Mouse (Mus musculus) lung, postnatal 0 days (tissue): Measurements from ENCODE around the gene Kdm4b. TPM values are rescaled to one million over a fixed set of nuclear protein-coding genes. Genes with fewer than 3 reads are reported as not detected.

Source experiments
- ATAC-seq: fragments of 200-750 bp; cut with Nextera tagmentation; 2 replicates; pipeline ENCODE4 v1.8.0; 2017; ENCODE audit warnings: moderate library complexity
- DNase-seq: peaks from one replicate; pipeline ENCODE4 v3.0.0-alpha.2; 2016; ENCODE audit warnings: low spot score
- H3K27ac ChIP-seq: fragments of 300-500 bp; sonication (generic); 2 replicates; pipeline ENCODE4 v1.5.1; 2014; ENCODE audit warnings: antibody characterized with exemption, mild to moderate bottlenecking, low read length, mixed read lengths
- H3K27me3 ChIP-seq: fragments of 300-500 bp; sonication (generic); replicated peaks from 2 replicates; pipeline ENCODE4 v1.6.1; 2014; ENCODE audit warnings: low read length, mixed read lengths; ENCODE audit not compliant: insufficient read depth
- H3K36me3 ChIP-seq: fragments of 300-500 bp; sonication (generic); 2 replicates; pipeline ENCODE4 v1.6.1; 2014; ENCODE audit warnings: low read length, mixed read lengths; ENCODE audit not compliant: insufficient read depth
- H3K4me1 ChIP-seq: fragments of 300-500 bp; sonication (generic); 2 replicates; pipeline ENCODE4 v1.6.1; 2014; ENCODE audit warnings: antibody characterized with exemption, low read depth, low read length, mixed read lengths; ENCODE audit not compliant: insufficient read depth
- H3K4me2 ChIP-seq: fragments of 300-500 bp; sonication (generic); replicated peaks from 2 replicates; pipeline ENCODE4 v1.6.1; 2014; ENCODE audit warnings: low read depth, mild to moderate bottlenecking, low read length, moderate library complexity, mixed read lengths
- H3K4me3 ChIP-seq: fragments of 300-500 bp; sonication (generic); 2 replicates; pipeline ENCODE4 v1.5.1; 2014; ENCODE audit warnings: low read depth, low read length
- H3K9ac ChIP-seq: fragments of 300-500 bp; sonication (generic); replicated peaks from 2 replicates; pipeline ENCODE4 v1.6.1; 2014; ENCODE audit warnings: low read depth, mild to moderate bottlenecking
- H3K9me3 ChIP-seq: fragments of 300-500 bp; sonication (generic); 2 replicates; pipeline ENCODE4 v1.6.1; 2016; ENCODE audit warnings: low read length, mixed read lengths
- CTCF ChIP-seq: IDR thresholded peaks from 2 replicates; pipeline ENCODE4 v1.5.1; 2016; ENCODE audit warnings: antibody characterized with exemption, mild to moderate bottlenecking
- EP300 ChIP-seq: IDR thresholded peaks from 2 replicates; pipeline ENCODE4 v1.6.1; 2016; ENCODE audit warnings: antibody characterized with exemption, mild to moderate bottlenecking, control low read depth
- WGBS: fragments of 180-500 bp; shearing (Covaris S2); extraction: QIAGEN DNeasy Blood & Tissue Kit; methylation state at CpG from one replicate; pipeline ENCODE4 v1.1.7; 2014; 5-methylcytosine and 5-hydroxymethylcytosine counted together
- polyA plus RNA-seq: library from polyadenylated mRNA; unstranded; fragments of >200 nt; fragmentation: Nextera tagmentation; extraction: Ambion mirVana; gene quantifications from 2 replicates; pipeline ENCODE4 v1.2.1, GENCODE M21; 2015

The Kdm4b gene
- polyA plus RNA-seq, 1 experiment from 2014 or later: 19.7 TPM

GRCm38 (mm10) chr17:56293291-56293690, 32.6 kb upstream of the Kdm4b start:
- no peaks in the 10 kb centered on the region for H3K36me3 ChIP-seq
- no peaks in the 10 kb centered on the region for H3K27me3 ChIP-seq
- WGBS: 50% methylated on average over 1 of the region's 1 CpGs
- H3K9ac ChIP-seq: no peak overlapping the region
- no peak overlapping the region for H3K27ac ChIP-seq
- no peak overlapping the region for H3K4me2 ChIP-seq
- no peak overlapping the region for H3K4me3 ChIP-seq
- H3K9me3 ChIP-seq: no peaks in the 10 kb centered on the region
- no peak for ATAC-seq
- H3K4me1 ChIP-seq: peaks cover 4% of the 10 kb centered on the region; the same call in 1 of the 2 replicates
- no peak for DNase-seq
- TF ChIP-seq EP300 (no peak), CTCF (no peak)

- Histone ChIP-seq H3K27me3 (no peaks in the 10 kb centered on the region), H3K4me1 (peaks cover 3% of the 10 kb centered on the region; the same call in 1 of the 2 replicates), H3K27ac (no peak overlapping the region), H3K4me3 (no peak overlapping the region), H3K36me3 (no peaks in the 10 kb centered on the region), H3K4me2 (no peak overlapping the region), H3K9me3 (no peaks in the 10 kb centered on the region), H3K9ac (no peak overlapping the region)
- no peak for TF ChIP-seq EP300
- TF ChIP-seq CTCF: no peak
- ATAC-seq (no peak), DNase-seq (no peak)
- 84% methylated on average over 19 of the region's 19 CpGs for WGBS
These were observed 31.6 kb upstream of the Kdm4b start for GRCm38 (mm10) chr17:56294241-56294640.

GRCm38 (mm10) chr17:56296201-56296600, 29.7 kb upstream of the Kdm4b start:
- DNase-seq: no peak
- TF ChIP-seq EP300 (no peak), CTCF (no peak)
- no peaks in the 10 kb centered on the region for H3K36me3 ChIP-seq
- no peak overlapping the region for H3K4me3 ChIP-seq
- no peaks in the 10 kb centered on the region for H3K9me3 ChIP-seq
- 64% methylated on average over 1 of the region's 1 CpGs for WGBS
- H3K27me3 ChIP-seq: no peaks in the 10 kb centered on the region
- H3K9ac ChIP-seq: no peak overlapping the region
- no peak overlapping the region for H3K27ac ChIP-seq
- H3K4me1 ChIP-seq: no peaks in the 10 kb centered on the region
- H3K4me2 ChIP-seq: no peak overlapping the region
- no peak for ATAC-seq

- no peak for ATAC-seq
- Histone ChIP-seq H3K27ac (no peak overlapping the region), H3K4me1 (no peaks in the 10 kb centered on the region), H3K4me2 (no peak overlapping the region), H3K4me3 (no peak overlapping the region), H3K9me3 (no peaks in the 10 kb centered on the region), H3K36me3 (no peaks in the 10 kb centered on the region), H3K27me3 (no peaks in the 10 kb centered on the region), H3K9ac (no peak overlapping the region)
- TF ChIP-seq CTCF: no peak
- TF ChIP-seq EP300: no peak
- 95% methylated on average over 1 of the region's 1 CpGs for WGBS
- no peak for DNase-seq
These were observed 27.6 kb upstream of the Kdm4b start for GRCm38 (mm10) chr17:56298238-56298637.

GRCm38 (mm10) chr17:56300186-56300585, 25.7 kb upstream of the Kdm4b start, which contains the start of gene Arrdc5:
TSS of gene Arrdc5 (minus strand) at chr17:56300286.
- H3K27me3 ChIP-seq: no peaks in the 10 kb centered on the region
- peaks cover 11% of the 10 kb centered on the region for H3K4me1 ChIP-seq
- ATAC-seq (no peak), DNase-seq (no peak)
- no peak within 1 kb of the TSS for H3K9ac ChIP-seq
- H3K4me3 ChIP-seq: no peak within 1 kb of the TSS
- WGBS: 92% methylated on average over 9 of the region's 9 CpGs
- H3K36me3 ChIP-seq: no peaks in the 10 kb centered on the region
- H3K27ac ChIP-seq: no peak within 1 kb of the TSS
- H3K9me3 ChIP-seq: no peaks in the 10 kb centered on the region
- H3K4me2 ChIP-seq: no peak within 1 kb of the TSS
- no peak for TF ChIP-seq CTCF

GRCm38 (mm10) chr17:56302363-56302996, 23.4 kb upstream of the Kdm4b start:
- H3K4me3 ChIP-seq: no peak overlapping the region
- no peaks in the 10 kb centered on the region for H3K36me3 ChIP-seq
- H3K9me3 ChIP-seq: no peaks in the 10 kb centered on the region
- no peak overlapping the region for H3K9ac ChIP-seq
- H3K27ac ChIP-seq: no peak overlapping the region
- ATAC-seq (0 out of 2 replicates have a peak, but pooled peaks have one; percentile 8), DNase-seq (no peak)
- TF ChIP-seq CTCF (no peak), EP300 (no peak)
- H3K27me3 ChIP-seq: no peaks in the 10 kb centered on the region
- peak overlapping the region; percentile 99 for H3K4me2 ChIP-seq
- peaks cover 12% of the 10 kb centered on the region for H3K4me1 ChIP-seq
- 25% methylated on average over 13 of the region's 13 CpGs for WGBS
